Mouse (Mus musculus): ENCODE results near the gene Rassf7.

Rassf7 gene

GRCm38 (mm10) chr7:141215101-141215879 is at the start of gene Rassf7:
TSS of gene Rassf7 (plus strand) at chr7:141215860.
- in situ Hi-C loops (cut with MboI, MseI), result no loop called here

DNA sequence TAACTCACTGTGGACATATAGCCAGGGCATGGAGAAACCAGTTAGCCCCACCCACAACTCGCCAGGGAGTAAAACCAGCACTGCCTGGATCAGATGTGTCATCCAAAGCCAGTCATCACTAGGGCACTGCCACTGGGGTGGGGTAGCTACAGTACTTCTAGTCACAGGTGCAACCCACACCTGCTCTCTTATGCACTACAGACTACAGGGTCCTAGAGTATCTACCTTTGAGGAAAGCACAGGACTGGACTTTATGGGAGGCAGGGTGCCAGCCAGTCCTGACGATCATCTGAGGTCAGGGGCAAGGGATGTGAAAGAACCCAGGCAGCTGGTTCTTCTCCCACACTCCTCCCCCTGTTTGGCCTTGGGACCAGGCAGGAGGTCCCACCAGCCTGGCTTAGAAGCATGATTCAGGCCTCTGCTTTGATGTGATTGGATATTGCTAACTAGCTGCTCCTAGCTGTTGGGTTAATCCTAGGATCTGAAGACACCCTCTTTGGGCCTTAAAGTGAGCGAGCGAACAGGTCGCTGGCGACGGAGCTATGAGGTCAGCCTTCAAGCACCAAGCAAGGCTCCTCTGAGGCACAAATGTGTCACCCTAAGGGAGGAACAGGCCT is 47.7 kb upstream of the Rassf7 start:
- in situ Hi-C loops (cut with MboI, MseI), result loop anchor here (5.0 kb wide), 1 partner anchor 76 kb away; no protein-coding TSS in a partner anchor

- in situ Hi-C loops (cut with MboI, MseI), result loop anchor here (5.0 kb wide), 1 partner anchor 76 kb away; no protein-coding TSS in a partner anchor
Observed at GRCm38 (mm10) chr7:141168518-141168953, 47.1 kb upstream of the Rassf7 start.

DNA sequence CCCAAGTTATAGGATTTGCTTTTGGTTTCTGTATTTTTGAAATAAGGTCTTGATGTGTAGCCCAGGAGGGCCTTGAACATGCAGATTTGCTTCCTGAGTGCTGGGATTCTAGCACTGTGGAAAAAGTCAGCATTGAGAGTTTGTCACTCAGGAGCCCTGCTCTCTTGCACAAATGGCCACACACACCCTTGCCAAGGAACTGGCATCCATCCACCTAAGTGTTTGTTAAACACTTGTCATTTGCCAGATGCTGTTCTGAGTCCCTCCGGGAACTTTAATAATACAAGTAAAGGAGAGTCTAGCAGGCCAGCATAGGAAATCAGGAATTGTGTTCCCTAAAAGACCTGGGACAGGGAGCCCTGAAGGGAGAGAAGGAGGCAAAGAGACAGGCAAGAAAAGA is 46.4 kb upstream of the Rassf7 start:
- in situ Hi-C loops (cut with MboI, MseI), result loop anchor here (5.0 kb wide), 1 partner anchor 77 kb away; no protein-coding TSS in a partner anchor

- in situ Hi-C loops (cut with MboI, MseI), result loop anchor here (5.0 to 10.0 kb wide), 3 partner anchors 78 to 265 kb away; partner anchors contain the start of gene Cox8b
Observed at GRCm38 (mm10) chr7:141169866-141170265, 45.8 kb upstream of the Rassf7 start.

DNA sequence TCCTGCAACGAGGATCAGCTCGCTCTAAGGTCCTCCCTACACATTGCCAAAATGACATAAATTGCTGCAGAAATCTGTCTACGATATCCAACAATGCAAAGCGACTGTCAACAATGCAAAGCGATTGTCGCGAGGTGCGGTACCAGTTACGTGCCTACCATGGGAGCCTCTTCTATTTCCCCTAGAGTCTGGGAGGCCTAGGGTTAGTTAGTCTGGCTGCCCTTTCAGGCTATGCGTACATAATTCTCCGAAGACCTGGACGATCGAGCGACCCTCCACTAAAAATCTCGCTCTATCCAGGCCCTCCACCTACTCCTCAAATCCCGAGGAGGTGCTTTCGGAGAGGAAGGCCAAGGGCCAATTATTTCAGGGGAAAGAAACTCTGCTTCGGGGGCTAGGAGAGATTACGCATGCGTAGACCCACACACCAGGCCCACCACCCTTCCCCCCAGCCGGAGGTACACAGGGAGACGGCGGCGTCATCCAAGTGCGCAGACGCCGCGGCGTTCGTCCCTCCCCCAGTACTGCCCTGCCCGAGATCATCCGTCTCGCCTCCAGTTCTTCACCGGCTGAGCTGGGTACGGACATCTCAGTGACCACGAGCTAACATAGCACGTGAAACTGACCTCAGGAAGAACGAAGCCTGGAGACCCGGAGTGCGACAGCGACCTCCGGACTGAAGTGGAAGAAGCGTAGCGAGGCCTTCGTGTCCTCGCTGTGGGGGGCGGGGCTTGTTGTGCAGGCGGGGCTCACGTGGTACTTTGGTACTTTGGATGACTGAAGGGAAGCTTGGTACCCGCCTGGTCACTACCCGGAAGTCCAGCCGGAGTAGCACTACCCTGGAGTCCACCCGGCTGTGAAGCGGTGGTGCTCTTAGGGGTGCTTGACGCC is 43.3 kb upstream of the Rassf7 start, which contains the start of gene Rnh1:
Gene Rnh1, minus strand, starts transcription at position 742 of the 891 bp plus-strand sequence.
- in situ Hi-C loops (cut with MboI, MseI), result loop anchor here (10.0 kb wide), 2 partner anchors 118 to 268 kb away; partner anchors contain the start of gene Cox8b

DNA sequence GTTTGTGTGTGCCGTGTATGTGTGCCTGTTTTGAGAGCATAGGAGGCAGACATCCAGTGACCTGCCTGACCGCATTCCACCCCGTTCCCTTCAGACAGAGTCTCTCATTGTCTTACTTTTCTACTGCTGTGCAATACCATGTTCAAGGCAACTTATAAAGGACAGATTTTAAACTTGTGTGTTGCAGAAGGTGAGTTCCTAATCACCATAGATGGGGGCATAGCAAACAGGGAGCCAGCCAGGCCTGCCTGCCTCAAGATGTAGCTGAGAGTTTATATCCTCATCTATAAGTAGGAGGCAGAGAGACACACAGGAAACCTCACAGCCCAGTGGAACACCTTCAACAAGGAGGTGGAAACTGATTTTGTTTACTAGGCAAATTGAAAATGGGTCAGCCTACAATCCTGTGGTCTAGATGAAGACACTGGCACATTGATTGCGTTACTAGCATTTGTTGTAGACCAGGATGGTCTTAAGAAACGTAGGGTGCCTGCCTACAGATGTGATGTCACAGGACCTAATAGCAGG is 42.3 kb upstream of the Rassf7 start:
- in situ Hi-C loops (cut with MboI, MseI), result loop anchor here (10.0 kb wide), 2 partner anchors 119 to 269 kb away; partner anchors contain the start of gene Cox8b

GRCm38 (mm10) chr7:141175068-141175467 is 40.6 kb upstream of the Rassf7 start:
- in situ Hi-C loops (cut with MboI, MseI), result loop anchor here (10.0 kb wide), 2 partner anchors 120 to 270 kb away; partner anchors contain the start of gene Cox8b

DNA sequence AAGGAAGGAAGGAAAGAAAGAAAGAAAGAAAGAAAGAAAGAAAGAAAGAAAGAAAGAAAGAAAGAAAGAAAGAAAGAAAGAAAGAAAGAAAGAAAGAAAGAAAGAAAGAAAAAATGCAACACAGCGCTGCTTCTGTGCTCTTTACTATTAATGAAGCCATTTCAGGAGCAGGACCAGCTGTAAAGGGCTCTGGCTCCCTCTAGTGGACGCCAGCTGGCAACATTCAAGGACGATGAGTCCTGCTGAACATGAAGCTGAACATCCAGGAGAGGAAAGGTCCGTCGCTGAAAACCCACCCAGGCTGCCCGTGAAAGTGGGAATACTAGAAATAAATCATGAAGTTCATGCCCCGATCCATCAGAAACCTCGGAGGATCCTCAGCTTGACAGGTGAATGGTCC is 39.5 kb upstream of the Rassf7 start:
- in situ Hi-C loops (cut with MboI, MseI), result loop anchor here (10.0 kb wide), 2 partner anchors 121 to 271 kb away; partner anchors contain the start of gene Cox8b

DNA sequence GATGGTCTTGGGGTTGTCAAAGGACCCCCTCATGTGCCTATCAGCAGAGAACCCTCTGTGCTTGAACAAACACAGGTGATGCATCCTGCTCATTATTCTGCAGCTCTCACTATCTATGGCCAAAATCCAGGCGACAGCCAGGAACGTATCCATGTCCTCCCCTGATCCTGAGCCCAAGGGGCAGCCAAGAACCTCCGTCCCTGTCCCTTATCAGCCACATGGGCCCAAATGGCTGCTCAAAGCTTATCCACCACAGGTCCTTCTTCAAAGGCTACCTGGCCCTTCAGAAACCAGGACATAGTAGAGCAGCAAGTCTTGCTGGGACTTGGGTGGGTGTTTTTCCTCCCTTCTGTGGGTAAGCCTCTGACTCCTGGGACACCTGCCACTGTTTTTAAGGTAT is 27.5 kb upstream of the Rassf7 start:
- in situ Hi-C loops (cut with MboI, MseI), result no loop called here

GRCm38 (mm10) chr7:141188733-141189132 is 26.9 kb upstream of the Rassf7 start:
- in situ Hi-C loops (cut with MboI, MseI), result no loop called here

- in situ Hi-C loops (cut with MboI, MseI), result no loop called here
Observed at GRCm38 (mm10) chr7:141190220-141190619, 25.4 kb upstream of the Rassf7 start.

DNA sequence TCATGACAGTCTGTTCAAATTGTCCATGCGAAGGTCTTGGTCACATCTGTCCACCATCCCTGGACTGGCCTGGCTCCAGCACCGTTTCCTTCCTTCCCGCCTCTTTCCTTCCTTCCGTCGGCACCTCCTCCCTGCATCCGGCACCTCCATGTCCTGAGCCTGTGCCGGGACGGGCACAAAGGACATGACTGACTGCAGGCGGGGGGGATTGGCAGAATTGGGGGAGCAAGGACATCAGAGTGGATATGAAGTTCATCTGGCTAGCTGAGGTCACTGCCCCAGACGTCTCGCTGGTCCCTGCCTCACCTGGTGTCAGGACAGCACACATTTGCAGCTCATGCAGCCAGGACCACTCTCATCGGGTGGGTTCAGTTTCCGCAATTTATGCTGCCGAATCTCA is 24.6 kb upstream of the Rassf7 start:
- in situ Hi-C loops (cut with MboI, MseI), result no loop called here

DNA sequence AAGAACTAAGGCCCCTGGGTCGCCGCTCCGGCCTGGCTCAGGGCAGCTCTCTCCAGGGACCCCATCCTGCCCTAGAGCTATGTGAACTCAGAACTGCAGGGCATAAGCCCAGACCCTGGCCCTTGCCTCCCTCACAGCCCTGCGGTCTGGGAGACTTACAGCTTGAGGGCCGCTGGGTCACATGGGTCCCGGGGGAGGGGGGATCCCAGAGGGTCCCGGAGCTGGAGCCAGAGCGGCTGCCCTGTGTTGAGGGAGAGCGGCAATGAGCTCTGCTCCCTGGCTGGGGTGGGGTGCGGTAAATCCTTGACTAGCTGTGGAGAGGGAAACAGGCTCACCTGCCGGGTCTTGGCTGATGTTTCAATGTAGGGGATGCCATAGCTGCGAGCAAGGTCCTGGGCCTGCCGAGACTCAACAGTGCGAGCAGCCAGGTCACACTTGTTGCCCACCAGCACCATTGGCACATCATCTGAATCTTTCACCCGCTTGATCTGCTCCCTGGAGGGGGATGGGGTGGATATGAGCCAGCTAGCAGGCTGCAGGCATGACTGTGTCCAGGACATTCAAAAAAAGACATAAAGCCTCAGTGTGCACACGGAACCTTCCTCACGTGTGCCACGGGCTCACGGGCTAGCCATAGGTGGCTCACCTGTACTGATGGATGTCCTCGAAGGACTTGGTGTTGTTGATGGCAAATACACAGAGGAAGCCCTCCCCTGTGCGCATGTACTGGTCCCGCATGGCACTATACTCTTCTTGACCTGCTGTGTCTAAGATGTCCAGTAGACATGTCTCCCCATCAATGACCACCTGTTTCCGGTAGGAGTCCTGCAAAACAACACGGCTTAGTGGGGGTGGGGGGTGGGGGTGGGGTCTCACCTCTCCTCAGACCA is 23.6 kb upstream of the Rassf7 start:
- in situ Hi-C loops (cut with MboI, MseI), result no loop called here

DNA sequence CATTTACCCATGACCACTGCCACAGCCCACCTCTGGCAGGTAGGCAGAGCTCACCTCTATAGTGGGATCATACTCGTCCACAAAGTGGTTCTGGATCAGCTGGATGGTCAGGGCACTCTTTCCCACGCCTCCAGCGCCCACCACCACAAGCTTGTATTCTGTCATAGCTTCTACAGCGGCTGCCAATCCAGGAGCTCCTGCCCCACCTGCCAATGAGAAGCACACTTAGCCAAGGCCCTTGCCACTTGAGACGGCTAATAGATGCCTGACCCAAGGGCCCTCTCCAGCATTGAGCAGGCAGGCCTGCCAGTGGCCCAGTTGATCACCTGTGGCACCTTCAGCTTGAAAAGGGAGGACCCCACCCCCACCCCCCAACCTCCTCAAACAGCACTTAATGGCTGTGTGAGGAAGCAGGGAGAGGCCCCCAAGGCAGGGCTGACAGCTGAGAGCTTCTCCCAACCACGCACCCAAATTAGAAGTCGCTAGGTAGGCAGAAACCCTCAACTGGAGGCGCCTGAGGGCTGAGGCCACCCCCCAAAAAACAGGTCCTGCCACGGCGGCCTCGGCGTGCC is 22.8 kb upstream of the Rassf7 start:
- in situ Hi-C loops (cut with MboI, MseI), result no loop called here

- in situ Hi-C loops (cut with MboI, MseI), result no loop called here
Observed at GRCm38 (mm10) chr7:141193348-141193856, 22.3 kb upstream of the Rassf7 start.

GRCm38 (mm10) chr7:141193948-141194347 is 21.7 kb upstream of the Rassf7 start, which contains the start of the genes Hras and Lrrc56:
TSS of gene Hras (minus strand) at chr7:141194005.
TSS of gene Lrrc56 (plus strand) at chr7:141194157.
- in situ Hi-C loops (cut with MboI, MseI), result no loop called here

DNA sequence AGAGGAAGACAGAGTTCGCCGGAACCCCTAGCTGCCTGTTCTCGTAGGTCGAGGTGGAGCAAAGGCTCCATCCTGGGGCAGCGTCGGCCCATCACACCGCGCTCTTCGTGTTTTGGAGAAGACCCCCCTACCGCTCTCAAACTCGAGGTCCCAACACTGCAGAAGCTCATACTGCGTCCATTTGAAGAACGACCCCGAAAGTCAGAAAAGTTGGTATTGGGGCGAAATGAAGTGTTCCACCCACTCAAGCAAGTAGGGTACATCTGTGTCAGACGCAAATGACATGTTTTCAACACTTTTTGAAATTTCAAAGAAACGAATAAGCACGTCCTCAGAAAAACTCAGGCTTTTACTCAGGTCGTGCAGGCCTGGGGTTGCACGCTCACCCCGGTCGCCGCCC is 21.3 kb upstream of the Rassf7 start:
- in situ Hi-C loops (cut with MboI, MseI), result no loop called here

DNA sequence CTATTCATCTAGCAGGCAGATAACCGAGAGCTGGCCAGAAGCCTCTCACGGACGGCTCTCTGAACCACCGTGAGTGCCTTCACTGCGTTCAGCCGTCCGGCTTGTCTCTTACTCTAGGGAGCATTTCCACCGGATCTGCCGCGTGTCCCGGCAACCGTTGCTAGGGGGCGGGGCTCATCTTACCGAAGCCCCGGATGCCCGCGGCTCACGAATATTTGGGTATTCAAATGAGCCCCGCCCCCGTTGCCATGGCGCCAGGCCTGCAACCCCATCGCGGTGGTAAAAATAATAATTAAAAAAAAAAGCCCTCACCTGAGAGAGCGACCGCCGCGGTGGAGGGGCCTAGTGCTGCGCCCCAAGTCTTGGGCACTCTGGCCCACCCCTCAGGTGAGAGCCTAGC is 20.8 kb upstream of the Rassf7 start:
- in situ Hi-C loops (cut with MboI, MseI), result no loop called here
